Mouse (Mus musculus) gastrocnemius, postnatal 14 days (tissue): Measurements from ENCODE around the gene Cdh13. TPM values are rescaled to one million over a fixed set of nuclear protein-coding genes. Genes with fewer than 3 reads are reported as not detected.
A peak's percentile ranks its signal among the peaks of the same experiment; 100 is the strongest.

Experiments used
- DNase-seq: peaks from one replicate; pipeline ENCODE4 v3.0.0; 2021; ENCODE audit warnings: mixed read lengths
- intact Hi-C: fragments of 180-260 bp; cut with DNase I; formaldehyde crosslinking; loops from one replicate; pipeline ENCODE4 v1.15.1; 2025; ENCODE audit warnings: low total_unique reads
- total RNA-seq, 2 experiments: library from RNA; stranded (reverse); gene quantifications; 2 replicates each; pipeline ENCODE4 v1.2.3; 2021

The Cdh13 gene
- total RNA-seq, 2 experiments from 2014 or later = 77.5 to 130 TPM

DNA sequence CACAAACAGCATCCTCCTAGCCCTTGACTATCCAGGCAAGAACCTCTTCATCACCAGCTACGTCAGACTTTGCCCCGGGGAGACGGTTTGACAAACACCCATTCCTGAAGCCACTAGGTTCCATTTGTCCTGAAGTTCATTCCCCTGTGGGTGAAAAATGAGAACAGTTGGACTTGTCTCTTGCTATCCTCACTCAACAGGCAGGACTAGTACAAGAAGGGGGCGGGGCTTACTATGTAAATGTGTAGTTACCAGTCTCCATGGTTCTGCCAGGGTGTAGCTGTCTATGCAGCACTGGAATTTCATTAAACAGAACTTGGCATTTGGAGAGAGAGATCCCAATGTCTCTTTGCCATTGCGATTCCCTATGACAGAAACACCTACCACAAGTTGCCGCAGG, 544.2 kb downstream of the Cdh13 start:
- DNase-seq = no peak
- intact Hi-C loops = no loop called here

- intact Hi-C loops = no loop called here
- no peak for DNase-seq
Measured at GRCm38 (mm10) chr8:118830291-118830690, 546.8 kb downstream of the Cdh13 start.

DNA sequence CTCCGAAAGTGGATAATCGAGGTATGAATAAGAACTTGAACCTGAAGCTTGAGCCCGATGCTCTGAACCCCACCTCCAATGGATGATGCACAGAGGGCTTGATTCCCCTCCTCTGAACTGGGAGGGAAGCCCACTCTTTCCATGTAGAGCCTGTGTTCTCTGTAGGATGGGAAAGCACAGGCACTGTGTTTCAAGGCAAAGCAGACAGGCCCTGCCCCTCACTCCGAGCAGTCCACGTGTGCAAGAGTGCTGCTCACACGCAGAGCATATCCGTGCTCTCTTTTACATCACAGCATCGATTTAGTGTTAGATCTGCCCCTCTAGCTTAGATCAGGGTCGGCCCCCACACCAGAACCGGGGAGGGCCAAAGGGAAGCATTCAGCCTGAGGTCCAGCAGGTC, 547.5 kb downstream of the Cdh13 start:
- DNase-seq = no peak
- intact Hi-C loops = no loop called here

DNA sequence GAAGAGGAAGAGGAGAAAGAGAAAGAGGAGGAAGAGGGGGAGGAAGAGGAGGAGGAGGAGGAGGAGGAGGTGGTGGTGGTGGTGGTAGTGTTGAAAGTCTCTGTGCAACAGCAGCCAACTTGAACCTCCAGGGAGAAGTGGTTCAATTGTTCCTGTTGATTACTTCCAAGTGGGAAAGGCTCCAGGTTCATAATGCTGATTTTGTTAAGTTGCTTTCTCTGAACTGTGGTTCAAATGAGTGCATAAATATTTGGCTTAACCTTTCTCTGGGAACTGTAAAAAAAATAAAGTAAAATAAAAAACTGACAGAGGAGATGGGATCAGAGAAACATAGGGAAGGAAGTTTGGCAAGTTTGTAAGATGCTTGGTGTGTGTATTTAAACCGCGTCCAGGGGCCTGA, 555.3 kb downstream of the Cdh13 start:
- no peak for DNase-seq
- intact Hi-C loops = no loop called here

GRCm38 (mm10) chr8:118845690-118846089, 562.2 kb downstream of the Cdh13 start:
- intact Hi-C loops = loop anchor here (10.0 kb wide), 1 partner anchor 571 kb away; no protein-coding TSS in a partner anchor
- DNase-seq = no peak

GRCm38 (mm10) chr8:118848021-118848420, 564.5 kb downstream of the Cdh13 start:
- intact Hi-C loops = loop anchor here (10.0 kb wide), 1 partner anchor 573 kb away; no protein-coding TSS in a partner anchor

GRCm38 (mm10) chr8:118849515-118849914, 566.0 kb downstream of the Cdh13 start:
- no peak for DNase-seq
- intact Hi-C loops = loop anchor here (10.0 kb wide), 1 partner anchor 575 kb away; no protein-coding TSS in a partner anchor

More at GRCm38 (mm10) chr8:118848021-118848420, 564.5 kb downstream of the Cdh13 start:
- no peak for DNase-seq

DNA sequence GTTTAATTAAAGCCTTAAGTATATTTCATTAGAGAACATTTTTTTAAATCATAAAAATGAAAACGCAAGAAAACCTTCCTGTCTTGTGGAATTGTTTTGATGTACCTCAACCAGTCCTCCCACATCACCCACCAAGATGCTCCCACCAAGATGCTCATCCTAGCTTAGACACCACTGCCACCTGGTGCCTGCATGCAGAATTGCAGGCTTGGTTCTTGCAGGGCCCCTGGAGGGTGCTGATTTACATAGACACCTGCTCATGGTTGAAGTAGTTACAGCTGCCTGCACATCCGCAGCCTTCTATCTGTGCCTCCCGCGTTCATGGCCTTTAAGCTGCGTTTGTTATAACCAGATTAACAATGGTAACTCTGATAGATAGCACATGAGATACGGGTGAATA, 566.8 kb downstream of the Cdh13 start:
- intact Hi-C loops = loop anchor here (10.0 kb wide), 1 partner anchor 916 kb away; no protein-coding TSS in a partner anchor
- DNase-seq = peak; percentile 61

GRCm38 (mm10) chr8:118851361-118851760, 567.8 kb downstream of the Cdh13 start:
- intact Hi-C loops = loop anchor here (10.0 kb wide), 1 partner anchor 917 kb away; no protein-coding TSS in a partner anchor
- DNase-seq = no peak

DNA sequence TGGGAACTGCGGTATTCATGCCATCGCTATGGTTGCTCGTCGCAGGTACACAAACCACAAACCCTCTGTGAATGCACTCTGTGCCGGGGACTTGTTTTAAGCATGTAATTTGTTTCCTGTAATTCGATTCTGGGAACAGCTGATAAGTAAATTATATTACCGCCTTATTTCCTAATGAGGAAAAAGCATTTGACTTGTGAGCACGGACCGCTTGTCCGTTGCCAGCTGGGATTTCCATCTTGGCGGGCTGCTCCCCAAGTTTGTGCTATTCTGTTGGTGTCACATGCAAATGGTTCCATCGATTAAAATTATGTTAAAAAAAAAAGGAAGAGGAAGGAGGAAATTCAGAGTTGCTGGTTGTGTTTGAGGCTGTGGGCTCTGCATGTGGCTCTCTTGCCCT, 569.3 kb downstream of the Cdh13 start:
- no peak for DNase-seq
- intact Hi-C loops = loop anchor here (10.0 kb wide), 1 partner anchor 918 kb away; no protein-coding TSS in a partner anchor

GRCm38 (mm10) chr8:118854656-118855055, 571.1 kb downstream of the Cdh13 start:
- no peak for DNase-seq
- intact Hi-C loops = loop anchor here (10.0 kb wide), 1 partner anchor 920 kb away; no protein-coding TSS in a partner anchor

DNA sequence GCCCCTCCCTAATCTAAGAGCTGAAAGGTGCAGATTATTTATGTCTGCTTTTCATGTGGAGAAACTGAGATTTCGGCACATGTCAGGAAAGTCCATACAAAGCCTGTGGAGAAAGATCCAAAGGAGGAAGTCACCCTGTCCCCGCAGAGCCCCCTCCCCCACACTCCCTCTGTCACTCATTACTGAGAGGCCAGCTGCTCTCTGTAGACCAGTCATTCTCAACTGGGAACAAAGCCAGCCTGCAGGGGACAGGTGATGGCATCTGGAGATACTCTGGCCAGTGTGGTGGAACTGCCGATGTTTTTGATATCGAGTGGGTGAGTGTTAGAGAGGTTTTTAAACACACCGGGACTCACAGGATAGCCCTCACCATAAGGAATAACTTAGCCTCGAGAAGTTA, 582.8 kb downstream of the Cdh13 start:
- intact Hi-C loops = no loop called here
- no peak for DNase-seq

DNA sequence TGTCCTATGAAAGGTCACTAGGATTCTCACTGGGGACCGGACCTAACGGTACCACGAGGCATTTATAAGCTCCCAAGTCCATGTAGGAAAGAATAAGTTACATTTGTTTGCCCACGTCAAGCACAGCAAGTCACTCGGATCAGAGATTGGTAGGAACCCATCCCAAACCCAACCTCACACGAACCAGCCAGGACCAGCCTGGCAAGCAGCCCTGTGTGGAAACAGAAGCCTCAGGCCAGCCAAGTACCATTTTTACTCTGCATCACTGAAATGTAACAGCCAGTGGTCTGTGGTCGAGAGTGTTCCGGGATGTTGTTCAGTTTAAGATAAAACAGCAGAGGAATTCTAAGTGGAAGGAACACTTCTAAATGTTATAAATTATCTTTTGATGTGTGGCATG, 587.2 kb downstream of the Cdh13 start:
- intact Hi-C loops = no loop called here

GRCm38 (mm10) chr8:118879939-118880825, 596.6 kb downstream of the Cdh13 start:
- intact Hi-C loops = no loop called here
- no peak for DNase-seq

More for the DNA sequence above, 587.2 kb downstream of the Cdh13 start:
- DNase-seq = no peak

GRCm38 (mm10) chr8:118884296-118884695, 600.8 kb downstream of the Cdh13 start:
- no peak for DNase-seq
- intact Hi-C loops = no loop called here

GRCm38 (mm10) chr8:118884988-118885387, 601.5 kb downstream of the Cdh13 start:
- intact Hi-C loops = no loop called here

GRCm38 (mm10) chr8:118902402-118902801, 618.9 kb downstream of the Cdh13 start:
- intact Hi-C loops = no loop called here
- no peak for DNase-seq

More at GRCm38 (mm10) chr8:118884988-118885387, 601.5 kb downstream of the Cdh13 start:
- DNase-seq = no peak

- intact Hi-C loops = no loop called here
- DNase-seq = no peak
Measured at GRCm38 (mm10) chr8:118916513-118916912, 633.0 kb downstream of the Cdh13 start.

- intact Hi-C loops = no loop called here
- no peak for DNase-seq
Measured at GRCm38 (mm10) chr8:118937412-118937811, 653.9 kb downstream of the Cdh13 start.

DNA sequence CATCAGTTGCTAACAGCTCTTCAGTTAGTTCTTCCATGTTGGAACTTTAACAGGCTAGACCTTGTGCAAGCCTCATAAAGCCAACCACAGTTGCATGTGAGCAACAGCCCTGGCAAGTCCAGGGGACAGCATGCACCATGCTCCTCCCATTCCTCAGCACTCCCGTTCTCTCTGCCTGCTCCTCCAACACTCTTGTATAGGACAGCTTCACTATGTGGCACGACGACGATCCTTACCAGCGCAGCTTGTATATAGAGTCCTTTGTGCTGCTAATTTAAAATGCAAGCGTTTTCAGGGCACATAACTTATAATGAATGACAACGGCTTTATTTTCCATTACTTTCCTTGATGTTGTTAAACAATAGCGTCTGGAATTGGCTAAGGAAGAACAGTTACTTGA, 654.5 kb downstream of the Cdh13 start:
- intact Hi-C loops = no loop called here
- DNase-seq = no peak
